ENCODE assay signal across 24 mouse cellular contexts in the genomic region with DNA sequence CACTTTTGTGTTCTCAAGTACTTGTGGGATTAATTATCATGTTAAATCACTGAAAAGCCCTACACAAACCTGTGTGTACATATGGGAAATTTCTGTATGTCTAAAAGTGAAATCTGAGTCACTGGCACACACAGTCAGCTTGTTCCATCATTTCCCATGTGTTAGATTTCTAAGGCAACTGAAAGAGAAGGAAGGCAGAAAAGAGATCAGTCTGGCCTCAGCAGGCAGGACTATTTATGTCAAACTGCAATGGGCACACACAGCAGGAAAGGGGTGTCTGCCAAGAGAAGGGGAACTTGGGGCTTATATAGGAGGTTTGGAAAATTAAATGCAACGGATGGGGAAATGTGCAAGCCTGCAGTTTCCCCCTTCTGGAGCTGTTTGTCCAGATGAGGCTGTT.
"Had no signal": no experiment of that assay in that cellular context is flagged by ENCODE, and none has a peak within 500 bp of the region (broad histone marks: within the 10 kb centered on the region; RNA-seq: fewer than 3 reads in every experiment).

No protein-coding gene starts in this region.

- ATAC-seq: liver, embryonic 12.5 days; midbrain, embryonic 13.5 days had no signal

- H3K9ac ChIP-seq: kidney, embryonic 15.5 days; limb, embryonic 12.5 days; liver, embryonic 12.5 days; liver, embryonic 15.5 days; lung, embryonic 15.5 days; midbrain, embryonic 13.5 days; neural tube, embryonic 12.5 days; neural tube, embryonic 15.5 days; stomach, embryonic 15.5 days had no signal

- H3K27ac ChIP-seq: kidney, embryonic 15.5 days; left cerebral cortex, adult 2 months; limb, embryonic 12.5 days; liver, embryonic 12.5 days; liver, embryonic 15.5 days; lung, embryonic 15.5 days; midbrain, embryonic 10.5 days; midbrain, embryonic 13.5 days; neural tube, embryonic 12.5 days; neural tube, embryonic 15.5 days; stomach, embryonic 15.5 days had no signal

- H3K36me3 ChIP-seq: kidney, embryonic 15.5 days; limb, embryonic 12.5 days; liver, embryonic 12.5 days; liver, embryonic 15.5 days; lung, embryonic 15.5 days; midbrain, embryonic 10.5 days; midbrain, embryonic 13.5 days; neural tube, embryonic 12.5 days; neural tube, embryonic 15.5 days; stomach, embryonic 15.5 days had no signal

- H3K4me2 ChIP-seq: kidney, embryonic 15.5 days; limb, embryonic 12.5 days; liver, embryonic 12.5 days; liver, embryonic 15.5 days; lung, embryonic 15.5 days; midbrain, embryonic 13.5 days; neural tube, embryonic 12.5 days; neural tube, embryonic 15.5 days; stomach, embryonic 15.5 days had no signal

- DNase-seq: kidney, adult 11 months; kidney, adult 8-10 months; kidney, postnatal 10 days; kidney, postnatal 36 days; liver; lung, adult 18-20 months; lung, postnatal 10 days; lung, postnatal 36 days; retina, postnatal 1 day; right cerebral cortex, postnatal 25 days; spleen, adult 18-20 months; thymus, postnatal 25 days had no signal

- H3K4me3 ChIP-seq: kidney, embryonic 15.5 days; left cerebral cortex, adult 2 months; limb, embryonic 12.5 days; liver, embryonic 12.5 days; liver, embryonic 15.5 days; lung, embryonic 15.5 days; megakaryocyte, embryonic 14.5 days; midbrain, embryonic 10.5 days; midbrain, embryonic 13.5 days; neural tube, embryonic 12.5 days; neural tube, embryonic 15.5 days; stomach, embryonic 15.5 days had no signal

- H3K4me1 ChIP-seq: kidney, embryonic 15.5 days; limb, embryonic 12.5 days; liver, embryonic 12.5 days; liver, embryonic 15.5 days; lung, embryonic 15.5 days; megakaryocyte, embryonic 14.5 days; midbrain, embryonic 10.5 days; midbrain, embryonic 13.5 days; neural tube, embryonic 12.5 days; stomach, embryonic 15.5 days had no signal

- H3K9me3 ChIP-seq: kidney, embryonic 15.5 days; limb, embryonic 12.5 days; liver, embryonic 12.5 days; liver, embryonic 15.5 days; lung, embryonic 15.5 days; midbrain, embryonic 10.5 days; midbrain, embryonic 13.5 days; neural tube, embryonic 12.5 days; neural tube, embryonic 15.5 days; stomach, embryonic 15.5 days had no signal

- H3K27me3 ChIP-seq: kidney, embryonic 15.5 days; limb, embryonic 12.5 days; liver, embryonic 12.5 days; liver, embryonic 15.5 days; lung, embryonic 15.5 days; megakaryocyte, embryonic 14.5 days; midbrain, embryonic 13.5 days; neural tube, embryonic 12.5 days; neural tube, embryonic 15.5 days; stomach, embryonic 15.5 days had no signal
